Mouse (Mus musculus) CH12.LX (cell line): Measurements from ENCODE around the gene Dapk3. TPM values are rescaled to one million over a fixed set of nuclear protein-coding genes. Genes with fewer than 3 reads are reported as not detected.

Experiments
- DNase-seq: peaks from one replicate; pipeline ENCODE4 v3.0.0-alpha.2; 2013; ENCODE audit errors: extremely low read depth
- H3K27ac ChIP-seq: 2 replicates; pipeline ENCODE4 v1.5.1; 2012; ENCODE audit warnings: low read depth, mild to moderate bottlenecking, control low read depth, moderate library complexity; ENCODE audit not compliant: insufficient read depth
- H3K27me3 ChIP-seq: replicated peaks from 2 replicates; pipeline ENCODE3; 2012; ENCODE audit warnings: inconsistent platforms
- H3K36me3 ChIP-seq, 2 experiments: replicated peaks in 1 of 2; 2 replicates each; pipeline versions ENCODE3 to v1.6.1; 2012; ENCODE audit warnings: inconsistent platforms in 1 of 2, low read length in 1 of 2, mild to moderate bottlenecking in 1 of 2, mixed read lengths in 1 of 2, moderate library complexity in 1 of 2; ENCODE audit not compliant: control insufficient read depth in 1 of 2, insufficient read depth in 1 of 2
- H3K4me1 ChIP-seq, 2 experiments: 2 replicates each; pipeline ENCODE4 v1.6.1; 2012; ENCODE audit warnings: inconsistent platforms in 1 of 2, moderate library complexity in 1 of 2; ENCODE audit not compliant: insufficient read depth in 2 of 2, control insufficient read depth in 1 of 2
- H3K4me2 ChIP-seq: 2 replicates; pipeline ENCODE4 v1.6.1; 2012; ENCODE audit warnings: low read depth, mild to moderate bottlenecking, control low read depth; ENCODE audit not compliant: poor library complexity, insufficient read depth, severe bottlenecking
- H3K4me3 ChIP-seq, 3 experiments: fragments of 150-350 bp in 1 of 3; sonication (generic) in 1 of 3; replicated peaks in 1 of 3; 2 replicates each; pipeline versions ENCODE3 to v1.5.1; 2011 to 2012; ENCODE audit warnings: low read depth in 2 of 3, low read length in 2 of 3, mild to moderate bottlenecking in 2 of 3, moderate library complexity in 2 of 3, control low read depth in 1 of 3, improper control_type of control experiment in 1 of 3, inconsistent platforms in 1 of 3, mixed read lengths in 1 of 3; ENCODE audit not compliant: poor library complexity in 1 of 3
- H3K79me2 ChIP-seq: replicated peaks from 2 replicates; pipeline ENCODE4 v1.6.1; 2012; ENCODE audit warnings: mild to moderate bottlenecking, moderate library complexity; ENCODE audit not compliant: control insufficient read depth, poor library complexity, insufficient read depth, severe bottlenecking; ENCODE audit errors: extremely low read depth
- H3K9ac ChIP-seq: 2 replicates; pipeline ENCODE4 v1.6.1; 2012; ENCODE audit warnings: low read depth, mild to moderate bottlenecking, control low read depth, moderate library complexity; ENCODE audit not compliant: insufficient read depth
- H3K9me3 ChIP-seq: replicated peaks from 2 replicates; pipeline ENCODE3; 2012; ENCODE audit warnings: low read length, inconsistent platforms, mixed read lengths
- CHD1 ChIP-seq: IDR thresholded peaks from 2 replicates; pipeline ENCODE4 v1.6.1; 2012; ENCODE audit warnings: low read depth, low read length, improper control_type of control experiment, inconsistent platforms
- CHD2 ChIP-seq: IDR thresholded peaks from 2 replicates; pipeline ENCODE4 v1.6.1; 2011; ENCODE audit warnings: low read length, improper control_type of control experiment
- CTCF ChIP-seq, 2 experiments: IDR thresholded peaks in 1 of 2; conservative IDR thresholded peaks in 1 of 2; 2 replicates each; pipeline ENCODE4 v1.5.1; 2011 to 2012; ENCODE audit warnings: low read depth in 2 of 2, low read length in 2 of 2, improper control_type of control experiment in 1 of 2, inconsistent platforms in 1 of 2, mild to moderate bottlenecking in 1 of 2, moderate library complexity in 1 of 2
- ELF1 ChIP-seq: IDR thresholded peaks from 2 replicates; pipeline ENCODE4 v1.6.1; 2014; ENCODE audit warnings: low read depth, mild to moderate bottlenecking, inconsistent platforms, low read length, improper control_type of control experiment
- EP300 ChIP-seq: IDR thresholded peaks from 2 replicates; pipeline ENCODE4 v1.6.1; 2011; ENCODE audit warnings: low read length, improper control_type of control experiment
- ETS1 ChIP-seq: conservative IDR thresholded peaks from 2 replicates; pipeline ENCODE4 v1.6.1; 2012; ENCODE audit warnings: low read depth, mild to moderate bottlenecking, inconsistent platforms, low read length, improper control_type of control experiment, moderate library complexity
- GABPA ChIP-seq: IDR thresholded peaks from 2 replicates; pipeline ENCODE4 v1.6.1; 2012; ENCODE audit warnings: low read depth, low read length, improper control_type of control experiment, inconsistent platforms; ENCODE audit not compliant: insufficient replicate concordance
- HCFC1 ChIP-seq: IDR thresholded peaks from 2 replicates; pipeline ENCODE4 v1.6.1; 2012; ENCODE audit warnings: low read depth, mild to moderate bottlenecking, inconsistent platforms, low read length, improper control_type of control experiment
- IRF4 ChIP-seq: IDR thresholded peaks from 2 replicates; pipeline ENCODE4 v1.6.1; 2014; ENCODE audit warnings: low read depth, mild to moderate bottlenecking, inconsistent platforms, low read length, improper control_type of control experiment
- JUN ChIP-seq: IDR thresholded peaks from 2 replicates; pipeline ENCODE4 v1.6.1; 2011; ENCODE audit warnings: low read depth, mild to moderate bottlenecking, low read length, improper control_type of control experiment, moderate library complexity; ENCODE audit not compliant: insufficient read depth
- MAFK ChIP-seq: IDR thresholded peaks from 2 replicates; pipeline ENCODE4 v1.6.1; 2011; ENCODE audit warnings: low read length, improper control_type of control experiment; ENCODE audit not compliant: insufficient replicate concordance
- MAX ChIP-seq: IDR thresholded peaks from 2 replicates; pipeline ENCODE4 v1.6.1; 2011; ENCODE audit warnings: low read length, improper control_type of control experiment
- MAZ ChIP-seq: IDR thresholded peaks from 2 replicates; pipeline ENCODE4 v1.6.1; 2012; ENCODE audit warnings: low read depth, mild to moderate bottlenecking, inconsistent platforms, low read length, improper control_type of control experiment, moderate library complexity
- MEF2A ChIP-seq: IDR thresholded peaks from 2 replicates; pipeline ENCODE4 v1.6.1; 2014; ENCODE audit warnings: low read depth, mild to moderate bottlenecking, inconsistent platforms, low read length, improper control_type of control experiment, borderline replicate concordance
- MXI1 ChIP-seq: IDR thresholded peaks from 2 replicates; pipeline ENCODE4 v1.6.1; 2011; ENCODE audit warnings: mild to moderate bottlenecking, low read depth, low read length, improper control_type of control experiment
- NELFE ChIP-seq: IDR thresholded peaks from 2 replicates; pipeline ENCODE4 v1.6.1; 2011; ENCODE audit warnings: low read depth, low read length, improper control_type of control experiment
- NRF1 ChIP-seq: IDR thresholded peaks from 2 replicates; pipeline ENCODE4 v1.6.1; 2014; ENCODE audit warnings: low read depth, mild to moderate bottlenecking, inconsistent platforms, low read length, improper control_type of control experiment, moderate library complexity
- PAX5 ChIP-seq: IDR thresholded peaks from 2 replicates; pipeline ENCODE4 v1.6.1; 2012; ENCODE audit warnings: low read length, inconsistent platforms, mixed read lengths
- POLR2A ChIP-seq: IDR thresholded peaks from 2 replicates; pipeline ENCODE4 v1.6.1; 2011; ENCODE audit warnings: low read depth, mild to moderate bottlenecking, improper control_type of control experiment, low read length
- RAD21 ChIP-seq: IDR thresholded peaks from 2 replicates; pipeline ENCODE4 v1.6.1; 2011; ENCODE audit warnings: low read depth, mild to moderate bottlenecking, low read length, improper control_type of control experiment, moderate library complexity
- RCOR1 ChIP-seq: conservative IDR thresholded peaks from 2 replicates; pipeline ENCODE4 v1.6.1; 2012; ENCODE audit warnings: low read depth, mild to moderate bottlenecking, inconsistent platforms, low read length, improper control_type of control experiment
- TBP ChIP-seq: conservative IDR thresholded peaks from 2 replicates; pipeline ENCODE4 v1.6.1; 2011; ENCODE audit warnings: low read depth, low read length, improper control_type of control experiment
- UBTF ChIP-seq: IDR thresholded peaks from 2 replicates; pipeline ENCODE4 v1.6.1; 2012; ENCODE audit warnings: low read depth, mild to moderate bottlenecking, inconsistent platforms, low read length, improper control_type of control experiment, moderate library complexity
- USF1 ChIP-seq: IDR thresholded peaks from 2 replicates; pipeline ENCODE4 v1.6.1; 2014; ENCODE audit warnings: low read depth, mild to moderate bottlenecking, inconsistent platforms, low read length, improper control_type of control experiment
- USF2 ChIP-seq: conservative IDR thresholded peaks from 2 replicates; pipeline ENCODE4 v1.6.1; 2011; ENCODE audit warnings: low read depth, low read length, improper control_type of control experiment
- ZC3H11A ChIP-seq: IDR thresholded peaks from 2 replicates; pipeline ENCODE4 v1.6.1; 2012; ENCODE audit warnings: low read depth, mild to moderate bottlenecking, inconsistent platforms, low read length, improper control_type of control experiment
- ZKSCAN1 ChIP-seq: IDR thresholded peaks from 2 replicates; pipeline ENCODE4 v1.6.1; 2012; ENCODE audit warnings: low read depth, inconsistent platforms, low read length, improper control_type of control experiment, borderline replicate concordance
- ZMIZ1 ChIP-seq: IDR thresholded peaks from 2 replicates; pipeline ENCODE4 v1.6.1; 2012; ENCODE audit warnings: low read depth, mild to moderate bottlenecking, inconsistent platforms, low read length, improper control_type of control experiment
- ZNF384 ChIP-seq: IDR thresholded peaks from 2 replicates; pipeline ENCODE4 v1.6.1; 2012; ENCODE audit warnings: low read depth, low read length, improper control_type of control experiment, inconsistent platforms
- dilution Hi-C: fragments of 300-500 bp; cut with MboI; formaldehyde crosslinking; loops from 2 replicates; pipeline ENCODE4 v1.14.3; 2020; ENCODE audit warnings: low sequenced_read_pairs; ENCODE audit not compliant: extremely low pct_unique_long_range_greater_than_20kb, extremely low pct_ligation_motif_present
- in situ Hi-C: fragments of 300-500 bp; cut with MboI; formaldehyde crosslinking; loops from 3 replicates; pipeline ENCODE4 v1.14.3; 2019; ENCODE audit warnings: low sequenced_read_pairs, low pct_ligation_motif_present, low pct_unique_long_range_greater_than_20kb, mixed read lengths
- polyA plus RNA-seq: library from polyadenylated mRNA; unstranded; fragments of >175 nt; gene quantifications from 2 replicates; pipeline ENCODE4 v1.2.1, GENCODE M21; 2012; ENCODE audit warnings: low read depth; ENCODE audit not compliant: insufficient read length
- total RNA-seq, 2 experiments: library from RNA; depleted of rRNA; stranded (reverse); fragments of 300-350 nt in 1 of 2; fragments of >200 nt in 1 of 2; gene quantifications; 2 replicates each; pipeline ENCODE4 v1.2.3; 2012 to 2014

Gene Dapk3
- total and polyA plus RNA-seq, 3 experiments, result 25.4 to 46.2 (median 44.5) TPM

- H3K4me3 ChIP-seq, result peak overlapping the region; percentile 6 to 86 (median 59)
- H3K9me3 ChIP-seq, result no peaks in the 10 kb centered on the region
- peaks cover 15 to 31% of the 10 kb centered on the region in 2 experiments for H3K36me3 ChIP-seq
- in situ Hi-C loops, result loop anchor here (10.0 kb wide), 1 partner anchor 162 kb away; the partner anchor contains the start of genes Hmg20b and Mfsd12
- dilution Hi-C loops, result no loop called here
- H3K4me1 ChIP-seq, result peaks cover 31 to 62% of the 10 kb centered on the region in 2 experiments
- peak overlapping the region; percentile 67; the same call in 1 of the 2 replicates for H3K9ac ChIP-seq
- no peaks in the 10 kb centered on the region for H3K79me2 ChIP-seq
- H3K27me3 ChIP-seq, result peaks cover 5% of the 10 kb centered on the region
- no peak for DNase-seq
- TF ChIP-seq ZC3H11A (no peak), TBP (no peak), CHD2 (0 out of 2 replicates have a peak, but pooled peaks have one; percentile 27)
- TF ChIP-seq, all 38 proteins: peak for 1
- Histone ChIP-seq H3K4me2 (peak overlapping the region; percentile 67), H3K27ac (peak overlapping the region; percentile 88)
Measured at GRCm38 (mm10) chr10:81192968-81193501, 10.2 kb downstream of the Dapk3 start.

- H3K4me3 ChIP-seq, result peak overlapping the region; percentile 28 to 38 (median 33)
- peaks cover 15 to 23% of the 10 kb centered on the region in 2 experiments for H3K36me3 ChIP-seq
- H3K79me2 ChIP-seq, result no peaks in the 10 kb centered on the region
- peaks cover 5% of the 10 kb centered on the region for H3K27me3 ChIP-seq
- peak overlapping the region; percentile 67 for H3K27ac ChIP-seq
- peak; percentile 82 for DNase-seq
- in situ Hi-C loops (loop anchor here (10.0 kb wide), 1 partner anchor 161 kb away; the partner anchor contains the start of genes Hmg20b and Mfsd12), dilution Hi-C loops (no loop called here)
- peak overlapping the region; percentile 48 for H3K9ac ChIP-seq
- H3K9me3 ChIP-seq, result no peaks in the 10 kb centered on the region
- H3K4me1 ChIP-seq, result peaks cover 31 to 62% of the 10 kb centered on the region in 2 experiments
- H3K4me2 ChIP-seq, result peak overlapping the region; percentile 87
- TF ChIP-seq HCFC1 (peak; percentile 36), ELF1 (peak; percentile 66), MXI1 (peak; percentile 58; the same call in 1 of the 2 replicates), POLR2A (peak; percentile 69), PAX5 (no peak), JUN (no peak), CTCF (conservative IDR thresholded peaks at IDR 0.05 in 1 of 2, IDR thresholded peaks at IDR 0.05 in 1 of 2; ENCODE audit: low read depth in 2 of 2, low read length in 2 of 2) (no peak), NRF1 (0 out of 2 replicates have a peak, but pooled peaks have one; percentile 30), ZC3H11A (no peak), GABPA (no peak), IRF4 (peak; percentile 49; the same call in 1 of the 2 replicates), MAZ (peak; percentile 82; the same call in 1 of the 2 replicates), USF2 (no peak), ZMIZ1 (peak; percentile 69; the same call in 1 of the 2 replicates), MAX (peak; percentile 53), EP300 (peak; percentile 64), ZKSCAN1 (no peak), CHD1 (no peak), RAD21 (no peak), NELFE (0 out of 2 replicates have a peak, but pooled peaks have one; percentile 42), ETS1 (peak; percentile 81), RCOR1 (0 out of 2 replicates have a peak, but pooled peaks have one; percentile 16), MEF2A (peak; percentile 87), ZNF384 (no peak; the same call in 1 of the 2 replicates), UBTF (peak; percentile 74; the same call in 1 of the 2 replicates), MAFK (0 out of 2 replicates have a peak, but pooled peaks have one; percentile 41), USF1 (no peak)
Measured at GRCm38 (mm10) chr10:81193991-81194774, 11.4 kb downstream of the Dapk3 start.
